Mouse (Mus musculus): ENCODE results near the gene Slc35b1.

- TF ChIP-seq CTCF (IDR thresholded peaks at IDR 0.05; ENCODE audit: low read depth) (no peak), EP300 (IDR thresholded peaks at IDR 0.05; ENCODE audit: low read depth) (no peak)
Measured at GRCm38 (mm10) chr11:95340664-95341063, 43.8 kb upstream of the Slc35b1 start.

Measured in liver, postnatal 0 days (tissue).